Mouse (Mus musculus) olfactory bulb, adult 2 months (tissue): ENCODE data around the gene Lim2.

Experiments used
- CTCF ChIP-seq: fragments of 200-500 bp; IDR thresholded peaks from 2 replicates; pipeline ENCODE4 v1.5.1; 2012; ENCODE audit warnings: low read depth, mild to moderate bottlenecking, low read length, moderate library complexity; ENCODE audit not compliant: insufficient read depth
- POLR2A ChIP-seq: fragments of 200-500 bp; IDR thresholded peaks from 2 replicates; pipeline ENCODE4 v1.6.1; 2012; ENCODE audit warnings: mild to moderate bottlenecking, low read depth, low read length, moderate library complexity; ENCODE audit not compliant: insufficient read depth

DNA sequence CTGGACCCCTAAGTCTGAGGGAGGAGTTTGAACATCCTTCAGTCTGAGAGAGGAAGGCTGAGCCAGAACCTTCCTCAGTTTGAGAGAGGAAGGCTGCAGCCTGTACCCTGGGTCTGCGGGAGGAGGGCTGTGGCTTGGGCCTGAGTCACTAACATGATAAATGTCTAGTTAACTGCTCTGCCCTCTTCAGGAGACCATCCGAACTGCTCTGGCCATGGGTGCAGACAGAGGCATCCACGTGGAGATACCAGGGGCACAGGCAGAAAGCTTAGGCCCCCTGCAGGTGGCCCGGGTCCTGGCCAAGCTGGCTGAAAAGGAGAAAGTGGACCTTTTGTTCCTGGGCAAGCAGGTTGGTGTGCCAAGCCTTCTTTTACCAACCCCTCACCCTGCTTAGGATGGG lies 25.1 kb downstream of the Lim2 start:
- TF ChIP-seq POLR2A, result no peak
- no peak for TF ChIP-seq CTCF
